Mouse (Mus musculus) neural tube, embryonic 11.5 days (tissue): ENCODE results near the gene Crtc1. TPM values are rescaled to one million over a fixed set of nuclear protein-coding genes. Genes with fewer than 3 reads are reported as not detected.
A peak's percentile ranks its signal among the peaks of the same experiment; 100 is the strongest.

Experiments used
- ATAC-seq: fragments of 200-750 bp; cut with Nextera tagmentation; 2 replicates; pipeline ENCODE4 v1.8.0; 2017; ENCODE audit warnings: moderate number of reproducible peaks, mild to moderate bottlenecking, moderate TSS enrichment, moderate library complexity; ENCODE audit not compliant: insufficient read depth, low FRiP score, low TSS enrichment
- DNase-seq: peaks from one replicate; pipeline ENCODE4 v3.0.0-alpha.2; 2015; ENCODE audit warnings: low spot score
- H3K27ac ChIP-seq: fragments of 300-500 bp; sonication (generic); 2 replicates; pipeline ENCODE4 v1.5.1; 2014; ENCODE audit warnings: low read depth, mild to moderate bottlenecking, low read length
- H3K27me3 ChIP-seq: fragments of 300-500 bp; sonication (generic); 2 replicates; pipeline ENCODE4 v1.6.1; 2014; ENCODE audit warnings: mild to moderate bottlenecking, low read length, mixed read lengths; ENCODE audit not compliant: control insufficient read depth, insufficient read depth
- H3K36me3 ChIP-seq: fragments of 300-500 bp; sonication (generic); 2 replicates; pipeline ENCODE4 v1.6.1; 2014; ENCODE audit warnings: mild to moderate bottlenecking, low read length, moderate library complexity, mixed read lengths; ENCODE audit not compliant: control insufficient read depth, insufficient read depth
- H3K4me1 ChIP-seq: fragments of 300-500 bp; sonication (generic); 2 replicates; pipeline ENCODE4 v1.6.1; 2014; ENCODE audit warnings: low read length, mixed read lengths; ENCODE audit not compliant: control insufficient read depth, insufficient read depth
- H3K4me2 ChIP-seq: fragments of 300-500 bp; sonication (generic); 2 replicates; pipeline ENCODE4 v1.6.1; 2014; ENCODE audit warnings: low read depth, mild to moderate bottlenecking, moderate library complexity
- H3K4me3 ChIP-seq: fragments of 300-500 bp; sonication (generic); 2 replicates; pipeline ENCODE4 v1.5.1; 2014; ENCODE audit warnings: low read depth, low read length
- H3K9ac ChIP-seq: fragments of 300-500 bp; sonication (generic); 2 replicates; pipeline ENCODE4 v1.6.1; 2014; ENCODE audit warnings: mild to moderate bottlenecking, low read length
- H3K9me3 ChIP-seq: fragments of 300-500 bp; sonication (generic); 2 replicates; pipeline ENCODE4 v1.6.1; 2016; ENCODE audit warnings: low read length; ENCODE audit not compliant: control insufficient read depth
- WGBS: fragments of 180-500 bp; shearing (Covaris S2); extraction: QIAGEN DNeasy Blood & Tissue Kit; methylation state at CpG from one replicate; pipeline ENCODE4 v1.1.7; 2014; 5-methylcytosine and 5-hydroxymethylcytosine counted together
- polyA plus RNA-seq: library from polyadenylated mRNA; unstranded; fragments of >200 nt; fragmentation: Nextera tagmentation; extraction: Ambion mirVana; gene quantifications from 2 replicates; pipeline ENCODE4 v1.2.1, GENCODE M21; 2014

Gene Crtc1
- polyA plus RNA-seq, 1 experiment from 2014 or later, result 16.1 TPM

DNA sequence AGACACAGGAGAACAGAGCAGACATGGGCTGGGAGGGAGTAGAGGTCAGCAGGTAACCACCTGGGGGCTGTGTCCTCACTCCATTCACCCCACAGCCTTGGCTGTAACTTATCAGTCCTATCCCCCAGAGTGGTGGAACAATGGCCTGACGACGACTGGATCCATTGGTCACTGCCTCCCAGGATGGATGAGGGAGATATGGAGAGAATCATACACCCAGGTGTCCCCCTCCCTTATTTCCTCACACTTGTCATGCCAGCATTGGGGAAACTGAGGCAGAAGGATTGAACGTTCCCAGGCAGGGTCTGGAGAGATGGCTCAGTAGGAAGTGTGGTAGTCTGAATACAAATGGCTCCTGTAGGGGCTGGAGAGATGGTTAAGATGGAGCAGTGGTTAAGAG, 2.2 kb upstream of the Crtc1 start:
- ATAC-seq (no peak), DNase-seq (no peak)
- H3K4me2 ChIP-seq, result no peak overlapping the region
- no peak overlapping the region for H3K27ac ChIP-seq
- no peaks in the 10 kb centered on the region for H3K27me3 ChIP-seq
- WGBS, result 73% methylated on average over 3 of the region's 3 CpGs
- H3K9me3 ChIP-seq, result no peaks in the 10 kb centered on the region
- no peaks in the 10 kb centered on the region for H3K36me3 ChIP-seq
- H3K4me3 ChIP-seq, result no peak overlapping the region
- H3K9ac ChIP-seq, result no peak overlapping the region; the same call in 1 of the 2 replicates
- H3K4me1 ChIP-seq, result peaks cover 7% of the 10 kb centered on the region; the same call in 1 of the 2 replicates

DNA sequence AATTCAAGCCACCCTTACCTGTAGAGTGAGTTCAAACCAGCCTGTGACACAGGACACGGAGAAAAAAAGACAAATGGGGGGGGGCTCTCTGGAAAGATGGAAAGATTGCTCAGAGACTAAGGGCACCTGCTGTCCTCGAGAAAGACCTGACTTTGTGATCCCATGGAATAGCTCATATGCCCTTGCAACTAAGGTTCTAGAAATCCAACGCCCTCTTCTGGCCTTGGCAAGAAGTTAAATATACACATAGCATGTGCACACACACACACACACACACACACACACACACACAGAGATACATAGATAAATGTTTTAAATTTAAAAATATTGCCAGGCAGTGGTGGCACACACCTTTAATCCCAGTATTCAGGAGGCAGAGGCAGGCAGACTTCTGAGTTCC, 867 bp upstream of the Crtc1 start:
- Histone ChIP-seq H3K9me3 (no peaks in the 10 kb centered on the region), H3K9ac (peak overlapping the region; percentile 70), H3K4me1 (peaks cover 7% of the 10 kb centered on the region; the same call in 1 of the 2 replicates), H3K4me3 (peak overlapping the region; percentile 70; the same call in 1 of the 2 replicates), H3K27ac (no peak overlapping the region), H3K36me3 (no peaks in the 10 kb centered on the region; the same call in 1 of the 2 replicates), H3K4me2 (peak overlapping the region; percentile 73), H3K27me3 (no peaks in the 10 kb centered on the region)
- 55% methylated on average over 3 of the region's 3 CpGs for WGBS
- no peak for DNase-seq
- ATAC-seq, result no peak

DNA sequence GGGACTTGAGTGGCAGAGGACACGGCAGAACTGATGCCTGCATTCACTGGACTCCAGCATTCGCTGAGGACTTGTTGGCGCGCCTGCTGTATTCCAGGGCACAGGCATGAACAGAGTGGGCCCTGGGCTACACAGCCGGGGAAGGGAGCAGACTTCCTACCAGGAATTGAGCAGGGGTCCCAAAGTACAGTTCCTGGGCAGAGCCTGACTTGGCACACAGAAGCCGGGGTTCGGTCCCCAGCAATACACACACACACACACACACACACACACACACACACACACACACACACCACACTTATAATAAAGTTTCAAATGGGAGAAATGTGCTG, 435 bp upstream of the Crtc1 start:
- ATAC-seq, result no peak
- DNase-seq, result no peak
- no peaks in the 10 kb centered on the region for H3K9me3 ChIP-seq
- peak overlapping the region; percentile 70 for H3K4me3 ChIP-seq
- 11% methylated on average over 7 of the region's 7 CpGs for WGBS
- H3K36me3 ChIP-seq, result no peaks in the 10 kb centered on the region; the same call in 1 of the 2 replicates
- H3K27me3 ChIP-seq, result no peaks in the 10 kb centered on the region
- no peak overlapping the region for H3K27ac ChIP-seq
- H3K9ac ChIP-seq, result peak overlapping the region; percentile 70
- H3K4me2 ChIP-seq, result peak overlapping the region; percentile 73
- H3K4me1 ChIP-seq, result peaks cover 7% of the 10 kb centered on the region; the same call in 1 of the 2 replicates

- peak overlapping the region; percentile 70 for H3K4me3 ChIP-seq
- H3K4me2 ChIP-seq, result no peak overlapping the region; the same call in 1 of the 2 replicates
- H3K36me3 ChIP-seq, result no peaks in the 10 kb centered on the region; the same call in 1 of the 2 replicates
- H3K27me3 ChIP-seq, result no peaks in the 10 kb centered on the region
- no peak overlapping the region for H3K9ac ChIP-seq
- DNase-seq (no peak), ATAC-seq (no peak)
- H3K9me3 ChIP-seq, result no peaks in the 10 kb centered on the region
- no peak overlapping the region for H3K27ac ChIP-seq
- WGBS, result 88% methylated on average over 2 of the region's 2 CpGs
- peaks cover 7% of the 10 kb centered on the region; the same call in 1 of the 2 replicates for H3K4me1 ChIP-seq
Measured at GRCm38 (mm10) chr8:70438423-70438822, 956 bp downstream of the Crtc1 start.

GRCm38 (mm10) chr8:70435156-70435555, 4.2 kb downstream of the Crtc1 start:
- ATAC-seq, result no peak
- no peaks in the 10 kb centered on the region; the same call in 1 of the 2 replicates for H3K36me3 ChIP-seq
- WGBS, result 93% methylated on average over 5 of the region's 5 CpGs
- H3K4me2 ChIP-seq, result no peak overlapping the region
- no peaks in the 10 kb centered on the region for H3K9me3 ChIP-seq
- no peak for DNase-seq
- no peak overlapping the region for H3K27ac ChIP-seq
- H3K4me1 ChIP-seq, result peaks cover 7% of the 10 kb centered on the region
- no peaks in the 10 kb centered on the region for H3K27me3 ChIP-seq
- no peak overlapping the region for H3K4me3 ChIP-seq
- H3K9ac ChIP-seq, result no peak overlapping the region

DNA sequence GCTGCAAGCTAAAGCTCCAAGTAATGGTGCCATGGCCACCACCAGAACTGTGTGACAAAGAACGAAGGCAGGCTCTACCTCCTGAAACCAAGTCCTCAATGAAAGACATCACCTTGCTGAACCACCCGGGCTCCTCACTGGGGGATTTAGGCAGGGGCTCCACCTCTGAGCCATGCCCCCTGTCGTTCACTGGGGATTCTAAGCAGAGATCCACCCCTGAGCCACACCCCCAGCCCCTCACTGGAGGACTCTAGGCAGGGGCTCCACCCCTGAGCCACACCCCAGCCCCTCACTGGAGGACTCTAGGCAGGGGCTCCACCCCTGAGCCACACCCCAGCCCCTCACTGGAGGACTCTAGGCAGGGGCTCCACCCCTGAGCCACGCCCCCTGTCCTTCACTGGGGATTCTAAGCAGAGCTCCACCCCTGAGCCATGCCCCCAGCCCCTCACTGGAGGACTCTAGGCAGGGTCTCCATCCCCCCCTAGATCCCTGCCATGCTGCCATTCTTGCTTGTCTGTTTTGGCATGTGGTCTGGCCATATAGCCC, 6.3 kb downstream of the Crtc1 start:
- DNase-seq, result no peak
- no peak overlapping the region for H3K9ac ChIP-seq
- WGBS, result 38% methylated on average over 4 of the region's 4 CpGs
- no peaks in the 10 kb centered on the region; the same call in 1 of the 2 replicates for H3K36me3 ChIP-seq
- H3K27ac ChIP-seq, result no peak overlapping the region
- H3K4me2 ChIP-seq, result no peak overlapping the region
- no peak for ATAC-seq
- no peaks in the 10 kb centered on the region for H3K9me3 ChIP-seq
- H3K4me3 ChIP-seq, result no peak overlapping the region
- H3K4me1 ChIP-seq, result no peaks in the 10 kb centered on the region; the same call in 1 of the 2 replicates
- no peaks in the 10 kb centered on the region for H3K27me3 ChIP-seq

DNA sequence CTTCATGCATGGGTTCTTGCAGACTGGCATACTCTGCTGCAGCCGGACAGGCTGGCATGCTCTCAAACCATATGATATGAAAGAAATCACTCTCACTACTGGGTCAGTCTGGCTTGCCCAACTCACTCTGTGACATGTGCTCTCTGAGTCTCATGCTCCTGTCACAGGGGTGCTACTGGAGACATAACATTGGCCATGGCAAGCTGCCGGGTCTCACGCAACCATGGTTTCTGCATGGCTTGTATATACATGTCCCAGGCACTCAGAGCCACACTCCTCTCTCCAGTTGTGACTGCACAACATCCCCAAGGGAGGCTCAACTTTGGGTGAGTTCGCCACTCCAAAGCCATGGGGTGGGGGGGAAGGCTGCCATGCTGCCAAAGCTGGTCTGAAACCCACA, 8.2 kb downstream of the Crtc1 start:
- Histone ChIP-seq H3K4me2 (no peak overlapping the region), H3K36me3 (no peaks in the 10 kb centered on the region; the same call in 1 of the 2 replicates), H3K9ac (no peak overlapping the region), H3K4me3 (no peak overlapping the region), H3K9me3 (no peaks in the 10 kb centered on the region), H3K27me3 (no peaks in the 10 kb centered on the region), H3K4me1 (no peaks in the 10 kb centered on the region; the same call in 1 of the 2 replicates), H3K27ac (no peak overlapping the region)
- DNase-seq (no peak), ATAC-seq (no peak)
- WGBS, result 96% methylated on average over 4 of the region's 4 CpGs

- Histone ChIP-seq H3K9ac (no peak overlapping the region), H3K27ac (no peak overlapping the region)
Measured at GRCm38 (mm10) chr8:70426300-70426907, 13.0 kb downstream of the Crtc1 start.

GRCm38 (mm10) chr8:70422722-70423121, 16.7 kb downstream of the Crtc1 start:
- no peak overlapping the region for H3K9ac ChIP-seq
- no peak overlapping the region for H3K27ac ChIP-seq
- DNase-seq (no peak), ATAC-seq (no peak)
- H3K4me1 ChIP-seq, result no peaks in the 10 kb centered on the region; the same call in 1 of the 2 replicates
- no peak overlapping the region for H3K4me2 ChIP-seq
- H3K9me3 ChIP-seq, result no peaks in the 10 kb centered on the region
- no peaks in the 10 kb centered on the region for H3K27me3 ChIP-seq
- whole genome bisulfite sequencing, result 67% methylated on average over 2 of the region's 2 CpGs
- H3K36me3 ChIP-seq, result no peaks in the 10 kb centered on the region
- no peak overlapping the region for H3K4me3 ChIP-seq

More at GRCm38 (mm10) chr8:70426300-70426907, 13.0 kb downstream of the Crtc1 start:
- Histone ChIP-seq H3K9me3 (no peaks in the 10 kb centered on the region), H3K4me1 (no peaks in the 10 kb centered on the region; the same call in 1 of the 2 replicates), H3K27me3 (no peaks in the 10 kb centered on the region), H3K4me3 (no peak overlapping the region), H3K4me2 (no peak overlapping the region), H3K36me3 (no peaks in the 10 kb centered on the region)
- DNase-seq (no peak), ATAC-seq (no peak)
- WGBS, result 94% methylated on average over 2 of the region's 2 CpGs
